Mouse (Mus musculus) sigmoid colon, adult 10 weeks (tissue): ENCODE data around the gene 0610009B22Rik. TPM values are rescaled to one million over a fixed set of nuclear protein-coding genes. Genes with fewer than 3 reads are reported as not detected.

Experiments used
- polyA plus RNA-seq: library from polyadenylated mRNA; stranded (reverse); fragments of 350-450 nt; fragmentation: Illumina TruSeq; extraction: RNeasy Lipid Tissue Mini Kit (QIAGEN cat#74804); gene quantifications from one replicate; pipeline ENCODE4 v1.2.3, GENCODE M21; 2014; ENCODE audit warnings: low read depth, low replicate concordance

0610009B22Rik gene
- 67.7 TPM for polyA plus RNA-seq

GRCm38 (mm10) chr11:51688330-51689328 is at the start of gene 0610009B22Rik:
TSS of gene 0610009B22Rik (minus strand) at chr11:51688874.

GRCm38 (mm10) chr11:51650691-51651515 is 37.8 kb downstream of the 0610009B22Rik start, which contains the start of the genes N4bp3 and D930048N14Rik:
TSS of gene N4bp3 (minus strand) at chr11:51650842.
TSS of gene D930048N14Rik (plus strand) at chr11:51650954.

GRCm38 (mm10) chr11:51635525-51636322 is 53.0 kb downstream of the 0610009B22Rik start, which contains the start of gene Rmnd5b:
TSS of gene Rmnd5b (minus strand) at chr11:51635896.

Other genes with a start within 250 kb of the 0610009B22Rik start
- gene Phykpl, start 104.1 kb downstream of the 0610009B22Rik start, polyA plus RNA-seq: 21.7 TPM
- gene Hnrnpab, start 82.0 kb downstream of the 0610009B22Rik start, polyA plus RNA-seq: 290 TPM
- 0.98 TPM for gene Nhp2, start 69.1 kb downstream of the 0610009B22Rik start, polyA plus RNA-seq
- gene Rmnd5b, start 53.0 kb downstream of the 0610009B22Rik start, polyA plus RNA-seq: 6.3 TPM
- not detected for gene N4bp3, start 38.0 kb downstream of the 0610009B22Rik start, polyA plus RNA-seq
- gene D930048N14Rik, start 37.9 kb downstream of the 0610009B22Rik start, polyA plus RNA-seq: 4.2 TPM
- 64.3 TPM for gene Sec24a, start 74.8 kb upstream of the 0610009B22Rik start, polyA plus RNA-seq
- 231 TPM for gene Sar1b, start 74.8 kb upstream of the 0610009B22Rik start, polyA plus RNA-seq
- 4.1 TPM for gene Jade2, start 168.8 kb upstream of the 0610009B22Rik start, polyA plus RNA-seq